Mouse (Mus musculus) heart, embryonic 16.5 days (tissue): ENCODE results near the gene Sestd1. TPM values are rescaled to one million over a fixed set of nuclear protein-coding genes. Genes with fewer than 3 reads are reported as not detected.

Experiments
- ATAC-seq: fragments of 200-750 bp; cut with Nextera tagmentation; replicated peaks from 2 replicates; pipeline ENCODE4 v1.8.0; 2017; ENCODE audit warnings: moderate number of reproducible peaks; ENCODE audit not compliant: insufficient read depth, low FRiP score; ENCODE audit errors: extremely low read depth
- H3K27ac ChIP-seq: fragments of 300-500 bp; sonication (generic); 2 replicates; pipeline ENCODE4 v1.5.1; 2014; ENCODE audit warnings: mild to moderate bottlenecking, low read length, control low read depth, moderate library complexity
- H3K27me3 ChIP-seq: fragments of 300-500 bp; sonication (generic); 2 replicates; pipeline ENCODE4 v1.6.1; 2014; ENCODE audit warnings: low read length, mixed read lengths; ENCODE audit not compliant: control insufficient read depth, insufficient read depth
- H3K36me3 ChIP-seq: fragments of 300-500 bp; sonication (generic); 2 replicates; pipeline ENCODE4 v1.6.1; 2014; ENCODE audit not compliant: control insufficient read depth, insufficient read depth
- H3K4me1 ChIP-seq: fragments of 300-500 bp; sonication (generic); 2 replicates; pipeline ENCODE4 v1.6.1; 2014; ENCODE audit warnings: low read length, mixed read lengths; ENCODE audit not compliant: control insufficient read depth, insufficient read depth
- H3K4me2 ChIP-seq: fragments of 300-500 bp; sonication (generic); 2 replicates; pipeline ENCODE4 v1.6.1; 2014; ENCODE audit warnings: low read depth, mild to moderate bottlenecking, control low read depth, low read length
- H3K4me3 ChIP-seq: fragments of 300-500 bp; sonication (generic); 2 replicates; pipeline ENCODE4 v1.5.1; 2014; ENCODE audit warnings: mild to moderate bottlenecking, control low read depth, low read length
- H3K9ac ChIP-seq: fragments of 300-500 bp; sonication (generic); 2 replicates; pipeline ENCODE4 v1.6.1; 2014; ENCODE audit warnings: low read length, control low read depth
- H3K9me3 ChIP-seq: fragments of 300-500 bp; sonication (generic); replicated peaks from 2 replicates; pipeline ENCODE4 v1.6.1; 2016; ENCODE audit warnings: low read length; ENCODE audit not compliant: control insufficient read depth
- WGBS: fragments of 180-500 bp; shearing (Covaris S2); extraction: QIAGEN DNeasy Blood & Tissue Kit; methylation state at CpG from one replicate; pipeline ENCODE4 v1.1.7; 2014; 5-methylcytosine and 5-hydroxymethylcytosine counted together
- polyA plus RNA-seq: library from polyadenylated mRNA; unstranded; fragments of >200 nt; fragmentation: Nextera tagmentation; extraction: Ambion mirVana; gene quantifications from 2 replicates; pipeline ENCODE4 v1.2.1, GENCODE M21; 2015

The Sestd1 gene
- polyA plus RNA-seq, 1 experiment from 2014 or later: 10.3 TPM

GRCm38 (mm10) chr2:77169916-77170632 is 110.3 kb downstream of the Sestd1 start:
- Histone ChIP-seq H3K4me3 (peak overlapping the region; percentile 71), H3K9me3 (no peaks in the 10 kb centered on the region), H3K36me3 (peaks cover 5% of the 10 kb centered on the region; the same call in 1 of the 2 replicates), H3K4me2 (peak overlapping the region; percentile 69), H3K4me1 (peaks cover 42% of the 10 kb centered on the region), H3K27ac (peak overlapping the region; percentile 98), H3K9ac (peak overlapping the region; percentile 81), H3K27me3 (no peaks in the 10 kb centered on the region)
- peak; percentile 80 for ATAC-seq
- 1% methylated on average over 21 of the region's 21 CpGs for WGBS

GRCm38 (mm10) chr2:77169218-77169617 is 111.2 kb downstream of the Sestd1 start:
- no peaks in the 10 kb centered on the region for H3K27me3 ChIP-seq
- ATAC-seq: 0 out of 2 replicates have a peak, but pooled peaks have one; percentile 4
- peak overlapping the region; percentile 71 for H3K4me3 ChIP-seq
- peak overlapping the region; percentile 69 for H3K4me2 ChIP-seq
- peak overlapping the region; percentile 98 for H3K27ac ChIP-seq
- peak overlapping the region; percentile 81 for H3K9ac ChIP-seq
- peaks cover 5% of the 10 kb centered on the region; the same call in 1 of the 2 replicates for H3K36me3 ChIP-seq
- H3K4me1 ChIP-seq: peaks cover 40% of the 10 kb centered on the region
- no peaks in the 10 kb centered on the region for H3K9me3 ChIP-seq
- 39% methylated on average over 4 of the region's 4 CpGs for WGBS

DNA sequence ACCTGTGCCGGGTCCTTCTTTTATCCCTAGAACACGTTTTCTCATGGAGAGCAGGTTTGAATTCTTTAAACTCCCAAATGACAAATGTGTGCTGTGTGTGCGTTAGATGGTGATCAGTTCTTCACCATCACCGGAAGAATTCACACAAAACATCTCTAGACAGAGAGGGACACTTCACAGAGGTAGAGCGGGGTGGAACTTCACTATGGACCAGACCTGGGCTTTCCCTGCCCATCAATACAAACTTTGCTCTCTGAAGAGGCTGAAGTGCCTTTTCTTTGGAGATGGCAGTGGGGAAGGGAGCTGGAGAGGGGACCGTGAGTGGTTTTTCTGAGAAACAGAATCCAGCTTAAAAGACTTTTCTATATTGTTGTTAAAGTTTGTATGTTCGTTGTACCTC is 111.6 kb downstream of the Sestd1 start:
- 50% methylated on average over 7 of the region's 7 CpGs for WGBS
- H3K36me3 ChIP-seq: peaks cover 5% of the 10 kb centered on the region; the same call in 1 of the 2 replicates
- peak overlapping the region; percentile 71 for H3K4me3 ChIP-seq
- no peaks in the 10 kb centered on the region for H3K27me3 ChIP-seq
- peak overlapping the region; percentile 98 for H3K27ac ChIP-seq
- H3K9me3 ChIP-seq: no peaks in the 10 kb centered on the region
- peak overlapping the region; percentile 81 for H3K9ac ChIP-seq
- H3K4me2 ChIP-seq: peak overlapping the region; percentile 69
- no peak for ATAC-seq
- peaks cover 37% of the 10 kb centered on the region for H3K4me1 ChIP-seq

DNA sequence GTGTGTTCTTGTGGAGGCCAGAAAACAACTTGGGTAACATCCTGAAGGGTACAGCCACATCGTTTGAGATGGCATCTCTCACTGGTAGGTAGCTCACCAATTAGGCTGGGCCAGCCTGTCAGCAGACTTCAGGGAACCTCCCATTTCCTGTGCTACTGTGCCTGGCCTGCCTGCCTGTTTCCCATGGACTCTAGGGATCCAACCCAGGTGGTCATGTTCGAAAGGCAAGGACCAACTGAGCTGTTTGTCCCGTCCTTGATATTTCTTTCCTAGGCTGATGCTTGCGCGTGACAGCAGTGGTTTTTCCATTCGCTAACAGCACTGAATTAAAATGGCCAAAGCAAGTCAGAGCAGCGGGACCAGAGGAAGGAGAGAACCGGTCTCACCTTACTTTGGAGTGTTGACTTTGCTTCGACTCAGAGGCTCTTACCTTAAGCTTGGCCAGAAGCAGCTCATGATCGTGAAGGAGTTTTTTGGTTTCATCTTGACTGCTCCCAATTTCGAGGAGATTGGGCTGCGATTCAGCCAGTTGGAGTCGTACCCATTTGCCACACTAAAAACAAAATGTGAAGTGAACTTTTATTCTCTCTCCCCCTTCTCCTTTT is 112.2 kb downstream of the Sestd1 start:
- Histone ChIP-seq H3K9ac (peak overlapping the region; percentile 81), H3K36me3 (peaks cover 5% of the 10 kb centered on the region; the same call in 1 of the 2 replicates), H3K27ac (peak overlapping the region; percentile 98), H3K27me3 (no peaks in the 10 kb centered on the region), H3K4me2 (peak overlapping the region; percentile 69), H3K4me1 (peaks cover 35% of the 10 kb centered on the region), H3K9me3 (no peaks in the 10 kb centered on the region), H3K4me3 (peak overlapping the region; percentile 71)
- WGBS: 59% methylated on average over 13 of the region's 13 CpGs
- ATAC-seq: no peak

GRCm38 (mm10) chr2:77166366-77166765 is 114.0 kb downstream of the Sestd1 start:
- H3K27ac ChIP-seq: no peak overlapping the region
- no peak overlapping the region for H3K9ac ChIP-seq
- no peak for ATAC-seq
- H3K4me2 ChIP-seq: peak overlapping the region; percentile 47
- no peaks in the 10 kb centered on the region for H3K9me3 ChIP-seq
- H3K36me3 ChIP-seq: peaks cover 14% of the 10 kb centered on the region; the same call in 1 of the 2 replicates
- H3K4me3 ChIP-seq: no peak overlapping the region
- H3K27me3 ChIP-seq: no peaks in the 10 kb centered on the region
- WGBS: 57% methylated on average over 4 of the region's 4 CpGs
- H3K4me1 ChIP-seq: peaks cover 21% of the 10 kb centered on the region

- peaks cover 18% of the 10 kb centered on the region for H3K4me1 ChIP-seq
- no peaks in the 10 kb centered on the region for H3K9me3 ChIP-seq
- ATAC-seq: no peak
- WGBS: 53% methylated on average over 3 of the region's 3 CpGs
- H3K27me3 ChIP-seq: no peaks in the 10 kb centered on the region
- peak overlapping the region; percentile 6; the same call in 1 of the 2 replicates for H3K4me3 ChIP-seq
- peaks cover 16% of the 10 kb centered on the region; the same call in 1 of the 2 replicates for H3K36me3 ChIP-seq
- no peak overlapping the region for H3K9ac ChIP-seq
- no peak overlapping the region for H3K27ac ChIP-seq
- H3K4me2 ChIP-seq: peak overlapping the region; percentile 28
Observed at GRCm38 (mm10) chr2:77164662-77165061, 115.7 kb downstream of the Sestd1 start.

- ATAC-seq: no peak
- no peak overlapping the region for H3K4me2 ChIP-seq
- peaks cover 16% of the 10 kb centered on the region; the same call in 1 of the 2 replicates for H3K36me3 ChIP-seq
- H3K27ac ChIP-seq: no peak overlapping the region
- no peaks in the 10 kb centered on the region for H3K27me3 ChIP-seq
- H3K9me3 ChIP-seq: no peaks in the 10 kb centered on the region
- WGBS: 78% methylated on average over 3 of the region's 3 CpGs
- no peak overlapping the region for H3K4me3 ChIP-seq
- peaks cover 18% of the 10 kb centered on the region for H3K4me1 ChIP-seq
- no peak overlapping the region for H3K9ac ChIP-seq
Observed at GRCm38 (mm10) chr2:77163381-77163780, 117.0 kb downstream of the Sestd1 start.

- Histone ChIP-seq H3K9ac (no peak overlapping the region), H3K27me3 (no peaks in the 10 kb centered on the region), H3K4me1 (peaks cover 14% of the 10 kb centered on the region), H3K4me2 (no peak overlapping the region), H3K9me3 (no peaks in the 10 kb centered on the region), H3K27ac (no peak overlapping the region), H3K36me3 (peaks cover 12% of the 10 kb centered on the region; the same call in 1 of the 2 replicates), H3K4me3 (no peak overlapping the region)
- 81% methylated on average over 3 of the region's 3 CpGs for WGBS
- ATAC-seq: no peak
Observed at GRCm38 (mm10) chr2:77162135-77162534, 118.3 kb downstream of the Sestd1 start.

- ATAC-seq: no peak
- Histone ChIP-seq H3K27me3 (no peaks in the 10 kb centered on the region), H3K27ac (no peak overlapping the region), H3K36me3 (peaks cover 17% of the 10 kb centered on the region), H3K4me1 (peaks cover 7% of the 10 kb centered on the region), H3K9me3 (peaks cover 5% of the 10 kb centered on the region), H3K4me2 (no peak overlapping the region), H3K4me3 (no peak overlapping the region), H3K9ac (no peak overlapping the region)
- WGBS: 96% methylated on average over 4 of the region's 4 CpGs
Observed at GRCm38 (mm10) chr2:77157546-77157945, 122.8 kb downstream of the Sestd1 start.
